Mouse (Mus musculus) kidney, embryonic 16.5 days (tissue): ENCODE measurements around the gene Foxp3. TPM values are rescaled to one million over a fixed set of nuclear protein-coding genes. Genes with fewer than 3 reads are reported as not detected.

ENCODE experiments used
- ATAC-seq: fragments of 200-750 bp; cut with Nextera tagmentation; 2 replicates; pipeline ENCODE4 v1.8.0; 2017; ENCODE audit warnings: moderate TSS enrichment; ENCODE audit not compliant: low FRiP score, low TSS enrichment
- H3K27ac ChIP-seq: fragments of 300-500 bp; sonication (generic); 2 replicates; pipeline ENCODE4 v1.5.1; 2014; ENCODE audit warnings: low read length
- H3K27me3 ChIP-seq: fragments of 300-500 bp; sonication (generic); 2 replicates; pipeline ENCODE4 v1.6.1; 2014; ENCODE audit warnings: low read length, control low read depth, mixed read lengths; ENCODE audit not compliant: insufficient read depth
- H3K36me3 ChIP-seq: fragments of 300-500 bp; sonication (generic); 2 replicates; pipeline ENCODE4 v1.6.1; 2014; ENCODE audit warnings: low read length, control low read depth, mixed read lengths; ENCODE audit not compliant: insufficient read depth
- H3K4me1 ChIP-seq: fragments of 300-500 bp; sonication (generic); 2 replicates; pipeline ENCODE4 v1.6.1; 2014; ENCODE audit warnings: low read length, control low read depth, mixed read lengths; ENCODE audit not compliant: insufficient read depth
- H3K4me2 ChIP-seq: fragments of 300-500 bp; sonication (generic); replicated peaks from 2 replicates; pipeline ENCODE4 v1.6.1; 2014; ENCODE audit warnings: low read depth, low read length
- H3K4me3 ChIP-seq: fragments of 300-500 bp; sonication (generic); 2 replicates; pipeline ENCODE4 v1.5.1; 2014; ENCODE audit warnings: mild to moderate bottlenecking, low read length
- H3K9ac ChIP-seq: fragments of 300-500 bp; sonication (generic); replicated peaks from 2 replicates; pipeline ENCODE4 v1.6.1; 2014; ENCODE audit warnings: low read length
- H3K9me3 ChIP-seq: fragments of 300-500 bp; sonication (generic); 2 replicates; pipeline ENCODE4 v1.6.1; 2016; ENCODE audit warnings: low read length, control low read depth
- WGBS: fragments of 180-500 bp; shearing (Covaris S2); extraction: QIAGEN DNeasy Blood & Tissue Kit; methylation state at CpG from one replicate; pipeline ENCODE4 v1.1.7; 2014; 5-methylcytosine and 5-hydroxymethylcytosine counted together
- polyA plus RNA-seq: library from polyadenylated mRNA; unstranded; fragments of >200 nt; fragmentation: Nextera tagmentation; extraction: Ambion mirVana; gene quantifications from 2 replicates; pipeline ENCODE4 v1.2.1, GENCODE M21; 2015

Gene Foxp3
- polyA plus RNA-seq, 1 experiment from 2014 or later = not detected

DNA sequence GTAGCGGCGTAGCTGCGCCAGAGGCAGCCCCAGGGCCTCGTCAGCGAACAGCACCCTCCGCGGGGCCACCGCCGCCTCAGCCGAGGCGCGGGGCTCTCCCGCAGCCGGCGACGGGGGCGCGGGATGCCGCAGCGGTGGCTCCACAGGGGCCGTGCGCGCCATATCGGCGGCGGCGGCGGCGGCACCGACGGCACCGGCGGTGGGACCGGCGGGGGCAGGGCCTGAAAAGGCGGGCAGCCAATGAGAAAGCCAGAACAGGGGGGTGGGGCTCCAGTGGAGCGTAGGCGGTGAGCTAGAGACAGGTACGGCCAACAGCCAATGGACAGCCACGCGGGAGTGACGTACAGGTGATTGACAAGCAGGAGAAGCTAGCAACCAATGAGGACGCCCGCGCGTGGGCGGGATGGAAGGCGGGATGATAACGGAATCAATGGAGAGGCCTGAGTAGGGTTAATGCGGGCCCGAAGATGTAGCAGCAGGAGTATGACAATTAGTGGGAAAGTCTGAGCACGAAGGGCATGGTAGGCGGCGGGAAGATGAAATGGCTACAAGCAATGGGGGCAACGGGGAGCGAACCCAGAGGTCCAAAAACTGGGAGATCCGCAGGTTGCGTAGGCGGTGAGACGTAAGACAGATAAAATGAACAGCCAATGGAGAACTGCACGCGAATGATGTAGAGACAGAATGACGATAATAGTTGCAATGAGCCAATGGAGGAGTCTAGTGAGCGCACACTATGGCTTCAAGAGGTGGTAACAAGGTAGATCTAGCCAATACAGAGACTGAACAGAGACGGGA is 842 bp downstream of the Foxp3 start, which contains the start of gene Ppp1r3f:
Gene Ppp1r3f (minus strand): TSS at position 197 of the 798 bp plus-strand sequence.
- Histone ChIP-seq H3K4me2 (peak within 1 kb of the TSS; percentile 67), H3K9me3 (no peaks in the 10 kb centered on the region; the same call in 1 of the 2 replicates), H3K4me1 (peaks cover 24% of the 10 kb centered on the region), H3K27ac (peak within 1 kb of the TSS; percentile 73), H3K4me3 (peak within 1 kb of the TSS; percentile 61), H3K9ac (peak within 1 kb of the TSS; percentile 82), H3K36me3 (no peaks in the 10 kb centered on the region), H3K27me3 (no peaks in the 10 kb centered on the region)
- WGBS = 20% methylated on average over 42 of the region's 65 CpGs
- peak; percentile 99 for ATAC-seq

DNA sequence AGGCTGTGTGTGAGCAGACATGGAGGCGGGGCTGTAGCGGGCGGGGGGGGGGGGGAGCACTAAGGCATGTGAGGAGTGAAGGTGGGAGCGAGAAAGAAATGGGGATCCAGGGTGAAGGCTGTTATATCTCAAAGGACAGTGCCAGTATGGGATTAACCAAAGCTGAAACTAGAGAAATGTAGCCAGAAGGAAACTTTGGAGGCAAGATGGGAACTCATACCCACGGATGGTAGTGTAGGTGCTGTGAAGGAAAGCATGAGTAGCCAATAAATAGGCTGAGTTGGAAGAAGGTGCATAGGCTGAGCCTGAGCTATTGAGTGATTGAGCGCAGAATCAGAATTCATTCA is 1.4 kb downstream of the Foxp3 start:
- no peaks in the 10 kb centered on the region for H3K36me3 ChIP-seq
- ATAC-seq = no peak
- H3K9ac ChIP-seq = no peak overlapping the region

DNA sequence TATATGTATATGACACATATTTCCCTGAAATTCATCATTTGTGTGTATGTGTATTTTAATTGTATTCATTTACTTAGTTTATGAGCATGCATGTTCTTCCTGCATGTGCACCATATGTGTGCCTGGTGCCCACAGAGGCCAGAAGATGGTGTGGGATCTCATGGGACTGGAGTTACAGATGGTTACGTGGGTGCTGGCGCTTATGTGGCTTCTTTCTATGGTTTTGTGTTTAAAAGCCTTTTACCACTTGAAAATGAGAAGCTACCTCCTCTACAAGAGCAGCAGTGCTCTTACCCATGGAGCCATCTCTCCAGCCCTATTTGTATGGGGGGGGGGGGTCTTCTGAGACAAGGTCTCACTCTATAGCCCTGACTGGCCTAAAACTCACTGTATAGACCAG is 7.7 kb downstream of the Foxp3 start:
- no peak overlapping the region for H3K4me3 ChIP-seq
- no peak overlapping the region for H3K27ac ChIP-seq
- no peaks in the 10 kb centered on the region for H3K27me3 ChIP-seq
- ATAC-seq = no peak
- H3K4me2 ChIP-seq = no peak overlapping the region
- H3K9ac ChIP-seq = no peak overlapping the region
- H3K9me3 ChIP-seq = no peaks in the 10 kb centered on the region
- no peaks in the 10 kb centered on the region for H3K36me3 ChIP-seq
- 93% methylated on average over 2 of the region's 2 CpGs for WGBS
- H3K4me1 ChIP-seq = no peaks in the 10 kb centered on the region

More for the DNA sequence above, 1.4 kb downstream of the Foxp3 start:
- WGBS = 28% methylated on average over 4 of the region's 6 CpGs
- Histone ChIP-seq H3K4me2 (peak overlapping the region; percentile 60), H3K27ac (no peak overlapping the region), H3K9me3 (no peaks in the 10 kb centered on the region; the same call in 1 of the 2 replicates), H3K27me3 (no peaks in the 10 kb centered on the region), H3K4me1 (peaks cover 24% of the 10 kb centered on the region), H3K4me3 (peak overlapping the region; percentile 61)

DNA sequence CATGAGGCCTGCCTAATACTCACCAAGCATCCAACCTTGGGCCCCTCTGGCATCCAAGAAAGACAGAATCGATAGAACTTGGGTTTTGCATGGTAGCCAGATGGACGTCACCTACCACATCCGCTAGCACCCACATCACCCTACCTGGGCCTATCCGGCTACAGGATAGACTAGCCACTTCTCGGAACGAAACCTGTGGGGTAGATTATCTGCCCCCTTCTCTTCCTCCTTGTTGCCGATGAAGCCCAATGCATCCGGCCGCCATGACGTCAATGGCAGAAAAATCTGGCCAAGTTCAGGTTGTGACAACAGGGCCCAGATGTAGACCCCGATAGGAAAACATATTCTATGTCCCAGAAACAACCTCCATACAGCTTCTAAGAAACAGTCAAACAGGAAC is 10.4 kb downstream of the Foxp3 start:
- Histone ChIP-seq H3K9me3 (no peaks in the 10 kb centered on the region), H3K4me1 (no peaks in the 10 kb centered on the region), H3K4me2 (no peak overlapping the region), H3K27ac (no peak overlapping the region), H3K4me3 (no peak overlapping the region), H3K36me3 (no peaks in the 10 kb centered on the region), H3K27me3 (no peaks in the 10 kb centered on the region), H3K9ac (no peak overlapping the region)
- WGBS = 90% methylated on average over 11 of the region's 11 CpGs
- ATAC-seq = no peak

DNA sequence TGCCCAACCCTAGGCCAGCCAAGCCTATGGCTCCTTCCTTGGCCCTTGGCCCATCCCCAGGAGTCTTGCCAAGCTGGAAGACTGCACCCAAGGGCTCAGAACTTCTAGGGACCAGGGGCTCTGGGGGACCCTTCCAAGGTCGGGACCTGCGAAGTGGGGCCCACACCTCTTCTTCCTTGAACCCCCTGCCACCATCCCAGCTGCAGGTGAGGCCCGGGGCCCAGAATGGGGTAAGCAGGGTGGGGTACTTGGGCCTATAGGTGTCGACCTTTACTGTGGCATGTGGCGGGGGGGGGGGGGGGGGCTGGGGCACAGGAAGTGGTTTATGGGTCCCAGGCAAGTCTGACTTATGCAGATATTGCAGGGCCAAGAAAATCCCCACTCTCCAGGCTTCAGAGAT is 12.9 kb downstream of the Foxp3 start:
- H3K9ac ChIP-seq = no peak overlapping the region
- no peaks in the 10 kb centered on the region for H3K4me1 ChIP-seq
- no peaks in the 10 kb centered on the region for H3K36me3 ChIP-seq
- H3K27ac ChIP-seq = no peak overlapping the region
- ATAC-seq = no peak; the same call in 1 of the 2 replicates
- H3K4me2 ChIP-seq = no peak overlapping the region
- no peak overlapping the region for H3K4me3 ChIP-seq
- no peaks in the 10 kb centered on the region for H3K27me3 ChIP-seq
- 95% methylated on average over 4 of the region's 5 CpGs for WGBS
- H3K9me3 ChIP-seq = no peaks in the 10 kb centered on the region

DNA sequence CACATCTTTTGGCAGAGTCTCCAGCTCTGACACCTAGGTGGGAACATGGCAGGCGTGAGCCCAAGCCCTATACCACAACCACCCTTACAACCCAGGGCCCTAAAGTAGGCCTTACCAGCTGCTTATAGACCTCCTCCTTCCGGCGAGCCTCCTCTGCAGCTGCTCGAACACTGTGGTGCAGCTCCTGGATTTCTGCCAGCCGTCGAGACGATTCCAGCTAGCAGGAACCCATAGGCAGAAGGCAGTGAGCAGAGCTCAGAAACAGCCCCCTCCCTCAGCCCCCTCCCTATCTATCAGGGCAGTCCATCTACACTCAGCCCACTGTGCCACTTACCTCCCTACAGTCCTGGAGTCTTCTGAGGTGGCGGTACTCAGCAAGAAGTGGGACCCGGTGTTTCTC is 21.9 kb downstream of the Foxp3 start:
- Histone ChIP-seq H3K9ac (no peak overlapping the region), H3K9me3 (0 out of 2 replicates have a peak, but pooled peaks cover 2% of the 10 kb centered on the region), H3K4me1 (no peaks in the 10 kb centered on the region), H3K36me3 (peaks cover 14% of the 10 kb centered on the region; the same call in 1 of the 2 replicates), H3K27ac (no peak overlapping the region), H3K27me3 (no peaks in the 10 kb centered on the region), H3K4me3 (no peak overlapping the region), H3K4me2 (no peak overlapping the region)
- no peak for ATAC-seq
- 77% methylated on average over 9 of the region's 9 CpGs for WGBS

DNA sequence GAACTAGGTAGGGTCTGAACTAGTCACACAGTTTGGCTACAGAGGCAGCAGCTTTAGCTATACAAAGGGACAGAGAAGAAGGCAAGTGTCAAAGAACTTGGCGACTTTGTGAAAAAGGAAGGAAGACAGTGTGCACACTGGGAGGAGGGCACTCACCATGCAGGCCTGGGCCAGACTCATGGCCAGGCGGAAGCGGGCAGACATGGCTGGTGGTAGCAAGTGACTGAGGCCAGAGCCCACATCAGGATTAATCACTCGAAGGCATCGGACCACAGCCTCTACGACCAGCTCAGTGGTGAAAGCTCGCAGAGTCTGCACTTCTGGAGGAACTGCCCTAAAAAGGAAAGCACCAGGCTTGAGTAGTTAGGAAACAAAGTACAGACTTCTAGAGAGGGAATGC is 30.6 kb downstream of the Foxp3 start:
- peak overlapping the region; percentile 56; the same call in 1 of the 2 replicates for H3K4me2 ChIP-seq
- no peak overlapping the region; the same call in 1 of the 2 replicates for H3K4me3 ChIP-seq

DNA sequence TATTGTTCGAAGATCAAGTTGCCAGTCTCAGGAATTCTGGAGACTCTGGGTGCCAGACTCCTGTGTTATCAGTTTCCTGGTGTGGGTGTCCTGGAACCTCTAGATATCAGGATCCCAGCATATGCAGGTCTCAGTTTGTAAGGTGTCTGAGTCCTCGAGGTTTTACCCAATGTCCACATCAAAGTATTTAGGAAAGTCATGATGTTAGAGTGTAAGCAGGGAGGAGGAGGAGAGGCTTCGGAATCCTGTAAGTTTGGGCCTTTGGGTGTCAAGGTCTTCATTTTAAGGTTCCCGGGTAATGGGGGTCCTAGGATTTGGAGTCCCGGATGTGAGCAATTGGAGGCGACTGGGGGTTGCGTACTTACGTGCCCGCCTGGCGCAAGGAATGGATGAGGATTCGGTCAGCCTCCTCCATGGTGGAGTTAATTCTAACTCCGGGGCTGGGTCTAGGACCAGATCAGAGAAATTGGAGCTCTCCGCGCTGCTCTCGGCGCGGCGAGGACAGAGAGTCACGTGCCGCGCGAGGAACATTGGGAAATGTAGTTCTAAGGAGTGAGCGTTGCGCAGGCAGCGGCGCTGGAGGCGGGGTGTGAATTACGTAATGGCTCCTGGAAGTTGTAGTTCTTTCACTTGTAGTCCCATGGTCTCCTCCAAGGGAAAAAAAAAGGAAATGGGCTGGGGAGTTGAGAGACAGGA is 31.6 kb downstream of the Foxp3 start, which contains the start of gene Ccdc22:
Gene Ccdc22 (minus strand): TSS at position 639 of the 696 bp plus-strand sequence.
- Histone ChIP-seq H3K9ac (peak within 1 kb of the TSS; percentile 65), H3K9me3 (no peaks in the 10 kb centered on the region), H3K27me3 (no peaks in the 10 kb centered on the region; the same call in 1 of the 2 replicates), H3K36me3 (no peaks in the 10 kb centered on the region), H3K4me1 (no peaks in the 10 kb centered on the region), H3K4me2 (peak within 1 kb of the TSS; percentile 56), H3K4me3 (peak within 1 kb of the TSS; percentile 55), H3K27ac (no peak within 1 kb of the TSS)
- ATAC-seq = peak; percentile 96
- 26% methylated on average over 28 of the region's 28 CpGs for WGBS

More for the DNA sequence above, 30.6 kb downstream of the Foxp3 start:
- H3K27me3 ChIP-seq = no peaks in the 10 kb centered on the region
- no peak overlapping the region for H3K9ac ChIP-seq
- no peaks in the 10 kb centered on the region for H3K9me3 ChIP-seq
- no peaks in the 10 kb centered on the region for H3K36me3 ChIP-seq
- H3K27ac ChIP-seq = no peak overlapping the region
- WGBS = 85% methylated on average over 7 of the region's 7 CpGs
- no peaks in the 10 kb centered on the region for H3K4me1 ChIP-seq
- 0 out of 2 replicates have a peak, but pooled peaks have one; percentile 36 for ATAC-seq

DNA sequence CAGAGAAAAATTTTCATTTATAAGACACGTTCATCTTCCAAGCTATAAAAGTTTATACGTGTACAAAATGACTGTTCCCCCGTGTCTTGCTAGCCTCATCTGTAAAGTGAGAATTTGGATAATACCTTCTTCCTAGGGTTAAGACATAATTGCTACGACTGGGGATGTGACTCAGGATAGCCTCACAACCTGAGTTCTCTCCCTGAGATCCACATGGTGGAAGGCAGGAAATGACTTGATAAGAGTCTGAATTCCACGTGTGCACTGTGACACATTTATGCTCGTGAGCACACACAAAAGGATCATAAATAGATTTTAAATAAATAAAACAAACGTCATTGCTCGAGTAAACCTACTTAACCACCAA is 32.1 kb downstream of the Foxp3 start:
- Histone ChIP-seq H3K9ac (no peak overlapping the region), H3K9me3 (no peaks in the 10 kb centered on the region), H3K4me3 (no peak overlapping the region), H3K4me2 (no peak overlapping the region), H3K27ac (no peak overlapping the region), H3K27me3 (no peaks in the 10 kb centered on the region; the same call in 1 of the 2 replicates), H3K4me1 (no peaks in the 10 kb centered on the region), H3K36me3 (no peaks in the 10 kb centered on the region)
- WGBS = 45% methylated on average over 8 of the region's 8 CpGs
- ATAC-seq = no peak
